ENCODE assay signal across 13 mouse cellular contexts in the genomic region with DNA sequence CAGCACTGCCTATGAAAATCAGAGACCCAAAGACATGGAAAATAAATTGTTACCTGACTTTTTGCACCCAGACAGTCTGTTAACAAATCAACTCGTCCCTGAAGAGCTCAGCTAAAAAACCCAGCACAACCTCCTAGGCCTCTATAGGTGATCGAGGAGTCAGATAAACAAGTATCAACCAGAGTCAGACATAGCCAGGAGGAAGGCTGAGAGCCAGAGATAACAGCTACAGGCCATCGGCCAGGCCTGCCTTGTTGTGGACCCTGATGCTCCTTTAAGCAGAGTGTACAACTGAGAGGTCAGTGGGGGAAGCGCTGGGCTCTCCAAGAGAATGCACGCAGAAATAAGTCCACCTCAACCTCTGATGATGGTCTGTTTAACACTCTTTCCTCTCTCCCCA. TPM values are rescaled to one million over a fixed set of nuclear protein-coding genes. Genes with fewer than 3 reads are reported as not detected.
DNase-seq lines count a peak whose midpoint lies in the region; ATAC-seq lines count a peak whose summit lies in the region.
"Had no signal": no experiment of that assay in that cellular context is flagged by ENCODE, and none has a peak within 500 bp of the region (broad histone marks: within the 10 kb centered on the region; RNA-seq: fewer than 3 reads in every experiment).

No protein-coding gene starts in this region.

- H3K27ac ChIP-seq in heart, embryonic 12.5 days (ENCODE audit: poor library complexity, severe bottlenecking) = peak overlapping the region; percentile 59; the same call in 1 of the 2 replicates
- peak overlapping the region; percentile 74 for H3K27ac ChIP-seq in liver, embryonic 11.5 days (ENCODE audit: low read depth, low read length)
- H3K27ac ChIP-seq: limb, embryonic 12.5 days had no signal

- 0 out of 2 replicates have a peak, but pooled peaks cover 5% of the 10 kb centered on the region for H3K9me3 ChIP-seq in heart, embryonic 12.5 days (replicated peaks)
- no peaks in the 10 kb centered on the region for H3K9me3 ChIP-seq in liver, embryonic 11.5 days (ENCODE audit: control insufficient read depth, low read length)

- DNase-seq in heart, postnatal 36 days = no peak
- DNase-seq in c-Kit-negative CD71-positive TER-119-positive erythroid progenitor cells, embryonic 14.5 days (ENCODE audit: low read depth, low spot score) = peak; percentile 86
- peak; percentile 39 for DNase-seq in liver, embryonic 11.5 days (ENCODE audit: low spot score)
- peak; percentile 33 to 41 for DNase-seq in spleen, postnatal 14 days (ENCODE audit: low spot score in 2 of 2)
- DNase-seq in left cerebral cortex, adult 18-20 months (ENCODE audit: low spot score in 2 of 2) = no peak
- DNase-seq in cerebellum, adult 11-12 months = no peak
- DNase-seq: adrenal gland, postnatal 36 days; retina, postnatal 1 day had no signal

- H3K4me2 ChIP-seq in heart, embryonic 12.5 days = peak overlapping the region; percentile 1; the same call in 1 of the 2 replicates
- H3K4me2 ChIP-seq in liver, embryonic 11.5 days = peak overlapping the region; percentile 58
- H3K4me2 ChIP-seq: limb, embryonic 12.5 days had no signal

- H3K4me1 ChIP-seq in heart, embryonic 12.5 days (replicated peaks) = peaks cover 12% of the 10 kb centered on the region; the same call in 1 of the 2 replicates
- peaks cover 40% of the 10 kb centered on the region for H3K4me1 ChIP-seq in liver, embryonic 11.5 days (replicated peaks; ENCODE audit: control insufficient read depth, insufficient read depth, low read length)

- H3K36me3 ChIP-seq in heart, embryonic 12.5 days = peaks cover 23% of the 10 kb centered on the region
- peaks cover 19% of the 10 kb centered on the region for H3K36me3 ChIP-seq in liver, embryonic 11.5 days (ENCODE audit: control insufficient read depth, insufficient read depth, low read length)

- ATAC-seq in heart, embryonic 12.5 days (ENCODE audit: insufficient number of reproducible peaks, low FRiP score) = peak; percentile 89
- peak; percentile 92 for ATAC-seq in liver, embryonic 11.5 days (replicated peaks; ENCODE audit: low FRiP score)
- no peak for ATAC-seq in CD4-positive, CD25-positive, alpha-beta regulatory T cell, adult 4 months

- peak overlapping the region; percentile 12; the same call in 1 of the 2 replicates for H3K4me3 ChIP-seq in heart, embryonic 12.5 days
- H3K4me3 ChIP-seq in liver, embryonic 11.5 days (ENCODE audit: low read depth, low read length) = peak overlapping the region; percentile 45
- H3K4me3 ChIP-seq: forebrain, embryonic 10.5 days; limb, embryonic 12.5 days; myocyte had no signal

- intact Hi-C loops in heart, postnatal 36 days (cut with DNase I) = no loop called here

- H3K27me3 ChIP-seq in heart, embryonic 12.5 days (replicated peaks) = no peaks in the 10 kb centered on the region
- H3K27me3 ChIP-seq in liver, embryonic 11.5 days (replicated peaks; ENCODE audit: control insufficient read depth, insufficient read depth, low read length) = no peaks in the 10 kb centered on the region
- H3K27me3 ChIP-seq: limb, embryonic 12.5 days had no signal

- H3K9ac ChIP-seq in heart, embryonic 12.5 days = no peak overlapping the region
- H3K9ac ChIP-seq in liver, embryonic 11.5 days (ENCODE audit: low read depth, low read length) = peak overlapping the region; percentile 64
- H3K9ac ChIP-seq: limb, embryonic 12.5 days had no signal

- 27% methylated on average over 5 of the region's 5 CpGs for WGBS in heart, embryonic 12.5 days
- WGBS in liver, embryonic 11.5 days = 24% methylated on average over 5 of the region's 5 CpGs

RNA-seq across cellular contexts. Expression of a gene that starts 5.2 kb away (rescaled TPM):
- 76.5 and 79.5 TPM in 2 replicates for polyA plus RNA-seq in heart, embryonic 12.5 days (2016; fragmentation: Nextera tagmentation; extraction: Ambion mirVana)
- 100 to 1,000 TPM; 141 to 157 TPM for total RNA-seq in heart, postnatal 36 days (2021)
- polyA plus RNA-seq in liver, embryonic 11.5 days (2014; fragmentation: Nextera tagmentation; extraction: Ambion mirVana) = 92.1 and 95.7 TPM in 2 replicates
- 10 to 100 TPM; 90.0 to 90.1 TPM for total RNA-seq in left cerebral cortex, adult 18-20 months (2021)
- 10 to 100 TPM; 23.1 to 24.4 TPM for polyA plus RNA-seq in CD4-positive, CD25-positive, alpha-beta regulatory T cell, adult 4 months (2017; shearing (Covaris generic))

RNA-seq across cellular contexts. Expression of a gene that starts 26.6 kb away (rescaled TPM):
- polyA plus RNA-seq in heart, embryonic 12.5 days (2016; fragmentation: Nextera tagmentation; extraction: Ambion mirVana) = 257 and 259 TPM in 2 replicates
- total RNA-seq in heart, postnatal 36 days (2021) = 10 to 100 TPM; 82.5 to 83.7 TPM
- polyA plus RNA-seq in liver, embryonic 11.5 days (2014; fragmentation: Nextera tagmentation; extraction: Ambion mirVana) = 410 and 431 TPM in 2 replicates
- total RNA-seq in left cerebral cortex, adult 18-20 months (2021) = 100 to 1,000 TPM; 129 to 143 TPM
- polyA plus RNA-seq in CD4-positive, CD25-positive, alpha-beta regulatory T cell, adult 4 months (2017; shearing (Covaris generic)) = 100 to 1,000 TPM; 297 to 326 TPM

RNA-seq across cellular contexts. Expression of a gene that starts 47.1 kb away (rescaled TPM):
- 285 and 287 TPM in 2 replicates for polyA plus RNA-seq in heart, embryonic 12.5 days (2016; fragmentation: Nextera tagmentation; extraction: Ambion mirVana)
- 100 to 1,000 TPM; 269 to 304 TPM for total RNA-seq in heart, postnatal 36 days (2021)
- 184 and 199 TPM in 2 replicates for polyA plus RNA-seq in liver, embryonic 11.5 days (2014; fragmentation: Nextera tagmentation; extraction: Ambion mirVana)
- 100 to 1,000 TPM; 359 to 382 TPM for total RNA-seq in left cerebral cortex, adult 18-20 months (2021)
- polyA plus RNA-seq in CD4-positive, CD25-positive, alpha-beta regulatory T cell, adult 4 months (2017; shearing (Covaris generic)) = 100 to 1,000 TPM; 257 to 400 TPM

Comparison
In these comparisons a context has a peak if more than half of its experiments do, and no peak if none do; other contexts are left out.
1. DNase-seq: peak in c-Kit-negative CD71-positive TER-119-positive erythroid progenitor cells, embryonic 14.5 days (single experiment), liver, embryonic 11.5 days (single experiment) and spleen, postnatal 14 days (2 of 2); none in heart, postnatal 36 days (0 of 2), left cerebral cortex, adult 18-20 months (0 of 2) and cerebellum, adult 11-12 months (single experiment).